Mouse (Mus musculus) hematopoietic multipotent progenitor cell, adult 10-12 weeks (in vitro differentiated cells): ENCODE results near the gene Dlg1. TPM values are rescaled to one million over a fixed set of nuclear protein-coding genes. Genes with fewer than 3 reads are reported as not detected.

Source experiments
- polyA plus RNA-seq: library from polyadenylated mRNA; stranded (reverse); fragments of >175 nt; gene quantifications from 2 replicates; pipeline ENCODE4 v1.2.3, GENCODE M21; 2012; ENCODE audit warnings: low replicate concordance

Gene Dlg1
- 9.3 and 15.9 TPM in 2 replicates for polyA plus RNA-seq

GRCm38 (mm10) chr16:31663379-31664286 lies at the start of gene Dlg1:
Gene Dlg1 (plus strand): TSS chr16:31663443.

GRCm38 (mm10) chr16:31878573-31879257 lies 215.5 kb downstream of the Dlg1 start, which contains the start of gene Meltf:
Gene Meltf (plus strand): TSS chr16:31878810.

Other genes starting within 250 kb of the Dlg1 start
- 8.3 and 31.0 TPM in 2 replicates for gene Bdh1, start 241.2 kb upstream of the Dlg1 start, polyA plus RNA-seq
- 0.04 and 0.07 TPM in 2 replicates for gene Meltf, start 215.4 kb downstream of the Dlg1 start, polyA plus RNA-seq